Mouse (Mus musculus): ENCODE results near the gene Ttc37.

DNA sequence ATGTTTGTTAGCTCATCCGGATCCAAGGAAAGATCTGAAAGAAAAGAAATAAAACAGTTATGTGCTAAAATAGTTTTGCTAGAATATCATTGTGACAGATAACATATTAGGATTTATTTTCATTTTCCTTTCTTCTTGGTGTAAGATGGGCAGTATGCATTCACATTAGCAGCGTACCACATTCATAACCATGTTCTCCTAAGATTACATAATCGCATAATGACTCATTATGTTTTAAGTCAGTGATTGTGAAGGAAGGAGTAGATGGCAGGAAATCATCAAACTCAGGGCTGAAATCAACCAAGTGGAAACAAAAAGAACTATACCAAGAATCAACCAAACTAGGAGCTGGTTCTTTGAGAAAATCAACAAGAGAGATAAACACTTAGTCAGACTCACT is 36.0 kb upstream of the Ttc37 start:
- TF ChIP-seq CTCF (conservative IDR thresholded peaks at IDR 0.05; ENCODE audit: low read length) (no peak), POU5F1 (IDR thresholded peaks at IDR 0.05; ENCODE audit: borderline replicate concordance, low read length) (no peak), NANOG (IDR thresholded peaks at IDR 0.05; ENCODE audit: borderline replicate concordance, low read length) (no peak)

All from E14TG2a.4 (cell line).